Mouse (Mus musculus): ENCODE results near the gene Catsperd. TPM values are rescaled to one million over a fixed set of nuclear protein-coding genes. Genes with fewer than 3 reads are reported as not detected.

Gene Catsperd
- total and polyA plus RNA-seq, 3 experiments = 0.16 to 0.36 (median 0.21) TPM

- Histone ChIP-seq H3K4me2 (ENCODE audit: insufficient read depth, low read depth, poor library complexity, severe bottlenecking) (no peak overlapping the region), H3K36me3 (replicated peaks in 1 of 2; ENCODE audit: control insufficient read depth in 1 of 2, insufficient read depth in 1 of 2, low read length in 1 of 2) (no peaks in the 10 kb centered on the region), H3K4me3 (replicated peaks in 1 of 3; ENCODE audit: low read depth in 2 of 3, low read length in 2 of 3, poor library complexity in 1 of 3) (no peak overlapping the region), H3K4me1 (ENCODE audit: control insufficient read depth in 1 of 2, insufficient read depth in 2 of 2) (peaks cover 3 to 5% of the 10 kb centered on the region in 2 experiments), H3K9ac (ENCODE audit: insufficient read depth, low read depth) (no peak overlapping the region), H3K27ac (ENCODE audit: insufficient read depth, low read depth) (no peak overlapping the region), H3K9me3 (replicated peaks; ENCODE audit: low read length) (no peaks in the 10 kb centered on the region), H3K79me2 (replicated peaks; ENCODE audit: control insufficient read depth, extremely low read depth, insufficient read depth, poor library complexity, severe bottlenecking) (no peaks in the 10 kb centered on the region), H3K27me3 (replicated peaks) (no peaks in the 10 kb centered on the region)
- in situ Hi-C loops (cut with MboI; ENCODE audit: low pct_ligation_motif_present, low pct_unique_long_range_greater_than_20kb, low sequenced_read_pairs) = no loop called here
- dilution Hi-C loops (cut with MboI; ENCODE audit: extremely low pct_ligation_motif_present, extremely low pct_unique_long_range_greater_than_20kb, low sequenced_read_pairs) = no loop called here
- DNase-seq (ENCODE audit: extremely low read depth) = no peak
- no peak for TF ChIP-seq PAX5 (IDR thresholded peaks at IDR 0.05; ENCODE audit: low read length)
- no peak for TF ChIP-seq ELF1 (IDR thresholded peaks at IDR 0.05; ENCODE audit: low read depth, low read length)
- TF ChIP-seq RAD21 (IDR thresholded peaks at IDR 0.05; ENCODE audit: low read depth, low read length) = no peak
- no peak for TF ChIP-seq SIN3A (IDR thresholded peaks at IDR 0.05; ENCODE audit: low read length)
- no peak for TF ChIP-seq USF2 (conservative IDR thresholded peaks at IDR 0.05; ENCODE audit: low read depth, low read length)
- TF ChIP-seq UBTF (IDR thresholded peaks at IDR 0.05; ENCODE audit: low read depth, low read length) = no peak
- TF ChIP-seq ZNF384 (IDR thresholded peaks at IDR 0.05; ENCODE audit: low read depth, low read length) = no peak
- no peak for TF ChIP-seq ETS1 (conservative IDR thresholded peaks at IDR 0.05; ENCODE audit: low read depth, low read length)
Measured at GRCm38 (mm10) chr17:56655311-56655710, 27.4 kb downstream of the Catsperd start.

- H3K4me3 ChIP-seq (replicated peaks in 1 of 3; ENCODE audit: low read depth in 2 of 3, low read length in 2 of 3, poor library complexity in 1 of 3) = no peak overlapping the region
- dilution Hi-C loops (cut with MboI; ENCODE audit: extremely low pct_ligation_motif_present, extremely low pct_unique_long_range_greater_than_20kb, low sequenced_read_pairs) (no loop called here), in situ Hi-C loops (cut with MboI; ENCODE audit: low pct_ligation_motif_present, low pct_unique_long_range_greater_than_20kb, low sequenced_read_pairs) (no loop called here)
- H3K4me1 ChIP-seq (ENCODE audit: control insufficient read depth in 1 of 2, insufficient read depth in 2 of 2) = peaks cover 3 to 5% of the 10 kb centered on the region in 2 experiments
- H3K36me3 ChIP-seq (replicated peaks in 1 of 2; ENCODE audit: control insufficient read depth in 1 of 2, insufficient read depth in 1 of 2, low read length in 1 of 2) = no peaks in the 10 kb centered on the region
- TF ChIP-seq ELF1 (IDR thresholded peaks at IDR 0.05; ENCODE audit: low read depth, low read length) = no peak
- no peak for TF ChIP-seq CHD1 (IDR thresholded peaks at IDR 0.05; ENCODE audit: low read depth, low read length)
- TF ChIP-seq ZKSCAN1 (IDR thresholded peaks at IDR 0.05; ENCODE audit: borderline replicate concordance, low read depth, low read length) = no peak
- TF ChIP-seq ZMIZ1 (IDR thresholded peaks at IDR 0.05; ENCODE audit: low read depth, low read length) = no peak
- TF ChIP-seq NELFE (IDR thresholded peaks at IDR 0.05; ENCODE audit: low read depth, low read length) = no peak
- TF ChIP-seq USF1 (IDR thresholded peaks at IDR 0.05; ENCODE audit: low read depth, low read length) = no peak
- H3K79me2 ChIP-seq (replicated peaks; ENCODE audit: control insufficient read depth, extremely low read depth, insufficient read depth, poor library complexity, severe bottlenecking) = no peaks in the 10 kb centered on the region
- H3K4me2 ChIP-seq (ENCODE audit: insufficient read depth, low read depth, poor library complexity, severe bottlenecking) = no peak overlapping the region
- no peak for DNase-seq (ENCODE audit: extremely low read depth)
- H3K27me3 ChIP-seq (replicated peaks) = no peaks in the 10 kb centered on the region
- H3K27ac ChIP-seq (ENCODE audit: insufficient read depth, low read depth) = no peak overlapping the region
- no peaks in the 10 kb centered on the region for H3K9me3 ChIP-seq (replicated peaks; ENCODE audit: low read length)
- no peak overlapping the region for H3K9ac ChIP-seq (ENCODE audit: insufficient read depth, low read depth)
Measured at GRCm38 (mm10) chr17:56656171-56656570, 28.2 kb downstream of the Catsperd start.

GRCm38 (mm10) chr17:56663659-56664058, 35.7 kb downstream of the Catsperd start:
- peaks cover 3 to 6% of the 10 kb centered on the region in 2 experiments for H3K4me1 ChIP-seq (ENCODE audit: control insufficient read depth in 1 of 2, insufficient read depth in 2 of 2)
- no peak overlapping the region for H3K4me2 ChIP-seq (ENCODE audit: insufficient read depth, low read depth, poor library complexity, severe bottlenecking)
- in situ Hi-C loops (cut with MboI; ENCODE audit: low pct_ligation_motif_present, low pct_unique_long_range_greater_than_20kb, low sequenced_read_pairs) = loop anchor here (5.0 to 10.0 kb wide), 2 partner anchors 96 to 299 kb away; no protein-coding TSS in a partner anchor
- H3K9me3 ChIP-seq (replicated peaks; ENCODE audit: low read length) = peaks cover 3% of the 10 kb centered on the region
- no peak overlapping the region for H3K4me3 ChIP-seq (replicated peaks in 1 of 3; ENCODE audit: low read depth in 2 of 3, low read length in 2 of 3, poor library complexity in 1 of 3)
- dilution Hi-C loops (cut with MboI; ENCODE audit: extremely low pct_ligation_motif_present, extremely low pct_unique_long_range_greater_than_20kb, low sequenced_read_pairs) = no loop called here
- no peaks in the 10 kb centered on the region for H3K79me2 ChIP-seq (replicated peaks; ENCODE audit: control insufficient read depth, extremely low read depth, insufficient read depth, poor library complexity, severe bottlenecking)
- DNase-seq (ENCODE audit: extremely low read depth) = no peak
- no peak overlapping the region for H3K27ac ChIP-seq (ENCODE audit: insufficient read depth, low read depth)
- H3K36me3 ChIP-seq (replicated peaks in 1 of 2; ENCODE audit: control insufficient read depth in 1 of 2, insufficient read depth in 1 of 2, low read length in 1 of 2) = no peaks in the 10 kb centered on the region
- peaks cover 15% of the 10 kb centered on the region for H3K27me3 ChIP-seq (replicated peaks)
- TF ChIP-seq CHD2 (IDR thresholded peaks at IDR 0.05; ENCODE audit: low read length) = no peak
- no peak for TF ChIP-seq PAX5 (IDR thresholded peaks at IDR 0.05; ENCODE audit: low read length)
- no peak for TF ChIP-seq CTCF (conservative IDR thresholded peaks at IDR 0.05 in 1 of 2, IDR thresholded peaks at IDR 0.05 in 1 of 2; ENCODE audit: low read depth in 2 of 2, low read length in 2 of 2)
- TF ChIP-seq RCOR1 (conservative IDR thresholded peaks at IDR 0.05; ENCODE audit: low read depth, low read length) = no peak
- TF ChIP-seq CHD1 (IDR thresholded peaks at IDR 0.05; ENCODE audit: low read depth, low read length) = no peak
- no peak for TF ChIP-seq BHLHE40 (IDR thresholded peaks at IDR 0.05; ENCODE audit: low read depth, low read length)
- TF ChIP-seq ZKSCAN1 (IDR thresholded peaks at IDR 0.05; ENCODE audit: borderline replicate concordance, low read depth, low read length) = no peak
- TF ChIP-seq USF1 (IDR thresholded peaks at IDR 0.05; ENCODE audit: low read depth, low read length) = no peak
- TF ChIP-seq MAZ (IDR thresholded peaks at IDR 0.05; ENCODE audit: low read depth, low read length) = no peak
- TF ChIP-seq TBP (conservative IDR thresholded peaks at IDR 0.05; ENCODE audit: low read depth, low read length) = no peak
- TF ChIP-seq MAX (IDR thresholded peaks at IDR 0.05; ENCODE audit: low read length) = no peak
- no peak for TF ChIP-seq RAD21 (IDR thresholded peaks at IDR 0.05; ENCODE audit: low read depth, low read length)
- no peak for TF ChIP-seq ZNF384 (IDR thresholded peaks at IDR 0.05; ENCODE audit: low read depth, low read length)
- no peak for TF ChIP-seq E2F4 (IDR thresholded peaks at IDR 0.05; ENCODE audit: insufficient replicate concordance, low read depth, low read length)
- no peak for TF ChIP-seq ZC3H11A (IDR thresholded peaks at IDR 0.05; ENCODE audit: low read depth, low read length)
- TF ChIP-seq KAT2A (IDR thresholded peaks at IDR 0.05; ENCODE audit: insufficient replicate concordance, low read length) = no peak
- H3K9ac ChIP-seq (ENCODE audit: insufficient read depth, low read depth) = no peak overlapping the region
